Mouse (Mus musculus) cerebellum, adult (tissue): Measurements from ENCODE around the gene Robo3.
A peak's percentile ranks its signal among the peaks of the same experiment; 100 is the strongest.

Experiments
- ATAC-seq: cut with Nextera tagmentation; 2 replicates; pipeline ENCODE4 v1.9.2; 2017; ENCODE audit warnings: mild to moderate bottlenecking, moderate library complexity, mixed read lengths; ENCODE audit not compliant: insufficient number of reproducible peaks, low FRiP score, low TSS enrichment

The Robo3 gene

DNA sequence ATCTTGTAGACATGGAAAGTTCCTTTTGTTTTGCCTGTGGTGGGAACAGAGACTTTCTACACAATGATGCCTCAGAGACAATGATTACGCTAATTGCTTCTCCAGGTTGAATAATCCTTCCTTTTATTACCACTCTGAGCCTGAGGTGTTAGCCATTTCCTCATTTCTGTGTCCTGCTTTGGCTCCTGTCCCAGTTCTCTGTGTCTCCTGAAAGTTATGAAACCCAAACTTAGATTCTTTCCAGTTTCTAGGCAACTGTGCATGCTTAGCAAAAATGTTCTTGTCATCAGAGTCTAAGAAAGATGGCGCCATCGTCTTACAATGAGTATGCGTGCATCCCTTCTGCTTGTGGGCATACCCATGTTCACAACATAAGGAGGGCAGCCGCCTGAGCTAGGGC lies 57.3 kb downstream of the Robo3 start:
- no peak for ATAC-seq

DNA sequence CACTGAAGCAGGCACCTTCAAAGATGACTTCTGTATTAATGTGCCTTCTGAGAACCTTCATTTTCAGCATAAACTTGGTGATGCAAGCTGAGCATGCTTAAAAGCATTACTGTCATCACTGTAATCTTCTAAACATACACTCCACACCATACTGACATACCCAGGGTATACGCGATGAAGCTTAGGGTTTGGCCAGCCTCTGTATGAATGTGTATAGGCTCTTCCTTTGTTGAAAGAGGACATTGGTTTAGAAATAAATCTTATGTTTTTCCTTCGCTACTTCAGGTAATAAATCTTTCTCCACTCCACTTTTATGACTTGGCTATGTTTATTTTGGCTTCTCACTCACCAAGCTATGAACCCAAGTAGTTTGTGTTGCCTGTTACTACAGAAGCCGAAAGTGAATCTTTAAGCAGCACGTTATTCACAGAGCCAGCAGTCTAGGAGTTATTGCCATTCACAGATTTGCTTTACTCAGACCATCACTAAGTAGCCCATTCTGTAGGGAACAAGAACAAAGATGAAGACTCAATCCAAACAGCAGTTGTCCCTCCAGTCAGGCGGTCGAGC lies 61.7 kb downstream of the Robo3 start:
- no peak for ATAC-seq

DNA sequence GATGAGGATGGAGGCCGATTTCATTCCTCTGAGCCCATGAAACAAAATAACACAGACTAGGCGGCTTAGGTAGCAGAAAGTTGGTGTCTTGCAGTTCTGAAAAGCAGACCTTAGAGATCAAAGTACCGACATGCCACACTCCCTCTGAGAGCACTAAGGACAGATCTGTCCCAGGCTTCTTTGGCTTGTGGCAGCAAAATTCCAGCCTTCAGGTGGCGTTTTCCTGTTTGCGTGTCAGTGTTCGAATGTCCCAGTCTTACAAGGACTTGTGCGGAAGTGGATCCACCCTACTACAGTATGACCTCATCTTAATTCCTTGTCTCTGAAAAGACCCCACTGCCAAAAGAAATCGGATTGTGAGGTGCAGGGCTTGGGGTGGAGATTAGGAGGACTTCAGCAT lies 64.2 kb downstream of the Robo3 start:
- no peak for ATAC-seq

DNA sequence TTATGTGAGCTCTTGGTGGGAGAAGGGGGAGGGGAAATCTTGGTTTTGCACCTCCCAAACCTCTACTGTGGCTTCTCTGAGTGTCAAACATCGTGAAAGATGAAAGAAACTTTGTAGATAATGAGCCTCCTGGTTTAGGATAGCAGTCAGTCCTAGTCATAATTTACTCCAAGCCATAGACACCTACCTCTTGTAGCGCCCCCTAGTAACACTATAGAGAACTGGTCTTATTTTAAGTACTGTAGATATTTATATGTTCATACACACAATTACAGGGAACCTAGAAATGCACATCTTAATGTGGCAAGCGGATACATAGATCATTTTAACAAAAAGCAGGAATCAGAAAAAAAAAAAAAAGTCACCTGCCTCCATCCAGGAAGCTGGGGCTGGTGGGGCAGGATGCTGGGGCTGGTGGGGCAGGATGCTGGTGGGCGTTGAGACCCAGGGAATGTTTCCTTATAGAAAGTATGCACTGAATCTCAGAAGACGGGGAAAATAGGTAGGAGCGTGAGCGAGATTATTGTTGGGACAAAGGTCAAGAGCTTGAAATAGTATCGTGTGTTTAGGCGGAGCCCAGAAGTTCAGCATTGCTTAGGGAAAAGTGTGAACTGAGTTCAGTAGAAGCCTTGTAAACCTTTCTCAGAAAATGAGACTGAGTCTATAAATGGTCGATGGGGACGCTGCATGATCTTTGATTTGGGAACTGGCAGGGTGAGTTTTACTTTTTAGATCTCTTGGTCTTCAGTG lies 64.8 kb downstream of the Robo3 start:
- no peak for ATAC-seq

DNA sequence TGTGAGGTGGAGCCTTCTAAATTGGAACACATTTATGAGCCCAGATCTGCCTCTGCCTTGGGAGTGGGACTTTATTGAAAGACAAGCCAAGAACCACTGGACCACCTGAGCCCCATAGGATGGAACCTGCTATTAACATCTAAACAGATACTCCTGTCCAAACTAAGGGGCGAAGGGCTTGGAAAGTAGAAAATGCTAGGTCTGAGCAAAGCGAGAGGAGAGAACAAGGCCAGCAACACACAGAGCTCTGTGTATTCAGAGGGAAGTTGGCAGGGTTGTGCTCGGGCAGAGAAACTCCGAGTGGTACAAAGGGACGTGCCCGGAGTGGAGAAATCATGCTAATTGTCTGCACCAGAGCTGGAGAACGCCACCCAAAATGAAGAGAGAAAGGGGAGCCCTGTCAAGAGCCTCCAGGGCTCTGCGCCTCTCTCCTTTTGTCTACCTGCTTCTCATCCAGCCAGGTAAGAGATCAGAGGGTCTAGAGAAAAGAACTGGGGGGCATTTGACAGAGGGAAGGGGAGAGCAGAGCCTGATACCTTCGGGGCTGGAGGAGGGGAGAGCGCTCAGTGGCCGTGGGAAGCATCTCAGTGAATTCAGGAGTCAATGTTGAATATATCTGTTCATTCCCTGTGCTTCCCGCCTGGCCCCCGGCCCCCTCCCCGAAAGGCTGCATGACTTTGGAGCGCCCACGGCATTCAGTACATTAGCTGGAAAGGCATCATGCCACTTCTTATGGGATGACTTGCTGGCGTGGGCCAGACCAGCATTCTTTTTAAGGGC lies 65.6 kb downstream of the Robo3 start, which contains the start of gene Hepacam:
Gene Hepacam, plus strand, starts transcription at position 51 of the 780 bp plus-strand sequence.
- peak; percentile 10; the same call in 1 of the 2 replicates for ATAC-seq

DNA sequence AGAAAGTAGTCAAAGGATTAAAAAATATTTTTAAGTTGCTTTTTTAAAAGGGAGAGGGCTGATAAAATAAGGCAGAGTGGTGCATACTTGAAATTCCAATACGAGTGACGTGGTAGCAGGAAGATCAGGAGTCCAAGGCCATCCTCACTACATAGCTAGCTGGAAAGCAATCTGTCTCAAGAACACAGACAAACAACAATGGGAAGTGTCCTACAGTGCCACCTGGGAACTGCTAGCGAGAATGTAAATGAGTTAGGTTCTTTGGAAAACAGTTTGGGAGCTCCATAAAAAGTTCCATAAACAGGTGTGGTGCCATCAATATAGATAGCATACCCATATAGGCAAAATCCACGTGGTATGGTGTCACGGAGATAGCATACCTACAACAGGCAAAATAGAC lies 67.3 kb downstream of the Robo3 start:
- no peak for ATAC-seq
